In the genomic region with DNA sequence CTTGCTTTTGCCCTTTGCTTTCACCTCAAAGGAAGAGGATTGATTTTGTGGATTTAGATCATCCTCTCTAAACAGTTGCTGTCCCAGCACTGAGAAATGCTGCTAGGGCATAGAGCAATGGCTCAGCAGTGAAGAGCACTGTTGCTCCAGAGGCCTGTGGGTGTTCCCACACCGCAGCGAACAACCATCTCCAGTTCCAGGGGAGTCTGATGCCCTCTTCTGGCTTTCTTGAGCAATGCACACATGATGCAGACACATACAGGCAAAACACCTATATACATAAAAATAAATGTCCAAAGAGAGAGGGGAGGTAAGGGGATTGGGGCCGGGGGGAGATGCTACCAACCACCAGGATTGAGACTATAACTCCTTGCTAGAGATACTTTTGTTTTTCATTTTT, we compare ENCODE assay signal across 16 mouse cellular contexts. TPM values are rescaled to one million over a fixed set of nuclear protein-coding genes. Genes with fewer than 3 reads are reported as not detected.
A peak's percentile ranks its signal among the peaks of the same experiment; 100 is the strongest.
DNase-seq lines count a peak whose midpoint lies in the region; ATAC-seq and TF ChIP-seq lines count a peak whose summit lies in the region.
"Had no signal": no experiment of that assay in that cellular context is flagged by ENCODE, and none has a peak within 500 bp of the region (broad histone marks: within the 10 kb centered on the region; RNA-seq: fewer than 3 reads in every experiment).

No protein-coding gene starts in this region.

- H3K9ac ChIP-seq in CH12.LX (ENCODE audit: insufficient read depth, low read depth) = no peak overlapping the region
- no peak overlapping the region for H3K9ac ChIP-seq in ES-E14 (ENCODE audit: insufficient read depth, low read depth, low read length, poor library complexity, severe bottlenecking)
- H3K9ac ChIP-seq in liver, embryonic 13.5 days = no peak overlapping the region
- H3K9ac ChIP-seq: forebrain, embryonic 12.5 days; limb, embryonic 12.5 days had no signal

- dilution Hi-C loops in CH12.LX (cut with MboI; ENCODE audit: extremely low pct_ligation_motif_present, extremely low pct_unique_long_range_greater_than_20kb, low sequenced_read_pairs) = no loop called here

- H3K9me3 ChIP-seq in CH12.LX (replicated peaks; ENCODE audit: low read length) = no peaks in the 10 kb centered on the region
- no peaks in the 10 kb centered on the region for H3K9me3 ChIP-seq in ES-E14 (ENCODE audit: control insufficient read depth, insufficient read depth, low read depth, low read length)
- H3K9me3 ChIP-seq in liver, embryonic 13.5 days (replicated peaks) = no peaks in the 10 kb centered on the region
- H3K9me3 ChIP-seq: forebrain, embryonic 12.5 days; limb, embryonic 12.5 days had no signal

- peaks cover 43 to 74% of the 10 kb centered on the region in 2 experiments for H3K36me3 ChIP-seq in CH12.LX (replicated peaks in 1 of 2; ENCODE audit: control insufficient read depth in 1 of 2, insufficient read depth in 1 of 2, low read length in 1 of 2)
- peaks cover 4% of the 10 kb centered on the region for H3K36me3 ChIP-seq in ES-E14 (ENCODE audit: control insufficient read depth, insufficient read depth, low read length, poor library complexity, severe bottlenecking)
- peaks cover 41% of the 10 kb centered on the region for H3K36me3 ChIP-seq in liver, embryonic 13.5 days

- no peaks in the 10 kb centered on the region for H3K27me3 ChIP-seq in CH12.LX (replicated peaks)
- no peaks in the 10 kb centered on the region for H3K27me3 ChIP-seq in liver, embryonic 13.5 days
- H3K27me3 ChIP-seq: forebrain, embryonic 12.5 days; limb, embryonic 12.5 days had no signal

- in situ Hi-C loops in CH12.LX (cut with MboI; ENCODE audit: low pct_ligation_motif_present, low pct_unique_long_range_greater_than_20kb, low sequenced_read_pairs) (no loop called here), ES-E14 (cut with MboI; ENCODE audit: low sequenced_read_pairs in 2 of 2, unreplicated experiment in 2 of 2) (no loop called here)

- no peak overlapping the region for H3K4me2 ChIP-seq in CH12.LX (ENCODE audit: insufficient read depth, low read depth, poor library complexity, severe bottlenecking)
- no peak overlapping the region for H3K4me2 ChIP-seq in liver, embryonic 13.5 days
- H3K4me2 ChIP-seq: forebrain, embryonic 12.5 days; limb, embryonic 12.5 days had no signal

- peak; percentile 21 for TF ChIP-seq CTCF in left cerebral cortex, adult 2 months (IDR thresholded peaks at IDR 0.05)
- TF ChIP-seq CTCF in CH12.LX (conservative IDR thresholded peaks at IDR 0.05 in 1 of 2, IDR thresholded peaks at IDR 0.05 in 1 of 2; ENCODE audit: low read depth in 2 of 2, low read length in 2 of 2) = peak; percentile 14 to 51; a peak in 3 of 4 replicates

- no peak; the same call in none of the 2 replicates for TF ChIP-seq RAD21 in CH12.LX (IDR thresholded peaks at IDR 0.05; ENCODE audit: low read depth, low read length)

- intact Hi-C loops in left cerebral cortex, adult 2 months (cut with DNase I) = no loop called here

- TF ChIP-seq POLR2A in CH12.LX (IDR thresholded peaks at IDR 0.05; ENCODE audit: low read depth, low read length) = no peak

- no peak for ATAC-seq in liver, embryonic 13.5 days (ENCODE audit: low read depth)
- ATAC-seq in granulocyte monocyte progenitor cell, adult 5-6 weeks (replicated peaks; ENCODE audit: poor library complexity, severe bottlenecking) = no peak
- no peak for ATAC-seq in frontal cortex, adult (ENCODE audit: low TSS enrichment)

- DNase-seq in left cerebral cortex, adult 2 months (ENCODE audit: extremely low spot score in 1 of 2, low spot score in 2 of 2) = no peak
- no peak for DNase-seq in left cerebral cortex, adult 11 months (ENCODE audit: low spot score)
- DNase-seq in CH12.LX (ENCODE audit: extremely low read depth) (peak; percentile 47), ES-E14 (ENCODE audit: low read depth, low spot score) (peak; percentile 62)
- peak; percentile 5 for DNase-seq in liver, embryonic 13.5 days
- no peak for DNase-seq in adrenal gland, postnatal 4 days (ENCODE audit: low spot score in 2 of 2)
- DNase-seq: cerebellum, adult 11 months; gastrocnemius, postnatal 25 days; heart, postnatal 14 days; kidney, adult 9 months; right cerebral cortex, adult 18-20 months had no signal

- H3K4me1 ChIP-seq in CH12.LX (ENCODE audit: control insufficient read depth in 1 of 2, insufficient read depth in 2 of 2) (peaks cover 0 to 16% of the 10 kb centered on the region in 2 experiments; a peak in 2 of 4 replicates), ES-E14 (ENCODE audit: control insufficient read depth in 2 of 2, insufficient read depth in 2 of 2, low read length in 2 of 2, poor library complexity in 1 of 2) (peaks cover 3 to 4% of the 10 kb centered on the region in 2 experiments; a peak in 3 of 4 replicates)
- H3K4me1 ChIP-seq in liver, embryonic 13.5 days (replicated peaks) = no peaks in the 10 kb centered on the region
- H3K4me1 ChIP-seq: forebrain, embryonic 12.5 days; limb, embryonic 12.5 days had no signal

- 63% methylated on average over 3 of the region's 3 CpGs for WGBS in liver, embryonic 13.5 days (ENCODE audit: insufficient replicate concordance)

- no peak overlapping the region for H3K27ac ChIP-seq in left cerebral cortex, adult 2 months
- H3K27ac ChIP-seq in CH12.LX (ENCODE audit: insufficient read depth, low read depth) (no peak overlapping the region), ES-E14 (ENCODE audit: insufficient read depth, low read depth, low read length, poor library complexity, severe bottlenecking) (no peak overlapping the region)
- H3K27ac ChIP-seq in liver, embryonic 13.5 days = no peak overlapping the region
- H3K27ac ChIP-seq: forebrain, embryonic 12.5 days; limb, embryonic 12.5 days; macrophage had no signal

- TF ChIP-seq EP300 in CH12.LX (IDR thresholded peaks at IDR 0.05; ENCODE audit: low read length) = no peak

- H3K4me3 ChIP-seq in left cerebral cortex, adult 2 months = no peak overlapping the region
- no peak overlapping the region for H3K4me3 ChIP-seq in CH12.LX (replicated peaks in 1 of 3; ENCODE audit: low read depth in 2 of 3, low read length in 2 of 3, poor library complexity in 1 of 3)
- H3K4me3 ChIP-seq in ES-E14 (ENCODE audit: insufficient read depth in 1 of 2, low read depth in 1 of 2, low read length in 2 of 2, poor library complexity in 1 of 2, severe bottlenecking in 1 of 2) = no peak overlapping the region
- H3K4me3 ChIP-seq in liver, embryonic 13.5 days (replicated peaks) = no peak overlapping the region
- H3K4me3 ChIP-seq: forebrain, embryonic 12.5 days; limb, embryonic 12.5 days had no signal

- H3K79me2 ChIP-seq in CH12.LX (replicated peaks; ENCODE audit: control insufficient read depth, extremely low read depth, insufficient read depth, poor library complexity, severe bottlenecking) = no peaks in the 10 kb centered on the region

TF ChIP-seq in CH12.LX, 34 proteins besides CTCF, POLR2A, EP300 and RAD21:
- TF ChIP-seq SMC3 (IDR thresholded peaks at IDR 0.05; ENCODE audit: low read depth, low read length) = peak; percentile 24; the same call in 1 of the 2 replicates
- TF ChIP-seq MAZ (IDR thresholded peaks at IDR 0.05; ENCODE audit: low read depth, low read length) = no peak
- no peak for TF ChIP-seq HCFC1 (IDR thresholded peaks at IDR 0.05; ENCODE audit: low read depth, low read length)

TF ChIP-seq in ES-E14, 5 proteins besides CTCF, POLR2A, EP300 and RAD21:
- TF ChIP-seq MAFK (IDR thresholded peaks at IDR 0.05; ENCODE audit: insufficient read depth, low read depth, low read length) (no peak), CHD2 (IDR thresholded peaks at IDR 0.05; ENCODE audit: low read depth, low read length) (no peak), HCFC1 (IDR thresholded peaks at IDR 0.05; ENCODE audit: borderline replicate concordance, insufficient read depth, low read length) (no peak), ZNF384 (IDR thresholded peaks at IDR 0.05; ENCODE audit: low read depth, low read length) (no peak), ZC3H11A (IDR thresholded peaks at IDR 0.05; ENCODE audit: borderline replicate concordance, low read depth, low read length) (no peak)

RNA-seq across cellular contexts. Expression of a gene that starts 13.5 kb away (rescaled TPM):
- 10 to 100 TPM; 27.5 to 31.5 TPM for total RNA-seq in left cerebral cortex, adult 2 months (2021)
- 34.9 and 41.3 TPM in 2 replicates for total RNA-seq in CH12.LX (2012; rRNA removed)
- total RNA-seq in CH12.LX (2014; rRNA removed) = 49.2 and 53.0 TPM in 2 replicates
- polyA plus RNA-seq in CH12.LX (2012; ENCODE audit: insufficient read length, low read depth) = 43.2 and 49.7 TPM in 2 replicates
- total RNA-seq in ES-E14 (2012; rRNA removed) = 33.5 and 34.5 TPM in 2 replicates
- polyA plus RNA-seq in liver, embryonic 13.5 days (2015; fragmentation: Nextera tagmentation; extraction: Ambion mirVana) = 17.8 and 22.6 TPM in 2 replicates
- 16.3 and 19.8 TPM in 2 replicates for total RNA-seq in granulocyte monocyte progenitor cell, adult 5-6 weeks (2014; fragmentation: Nextera tagmentation)
- total RNA-seq in granulocyte monocyte progenitor cell, adult 5-6 weeks (2017) = 16.1 and 19.4 TPM in 2 replicates
- 10 to 100 TPM; 37.1 to 39.0 TPM for total RNA-seq in adrenal gland, postnatal 4 days (2021)

RNA-seq across cellular contexts. Expression of a gene that starts 46.7 kb away (rescaled TPM):
- 10 to 100 TPM; 38.5 to 39.2 TPM for total RNA-seq in left cerebral cortex, adult 2 months (2021)
- total RNA-seq in CH12.LX (2012; rRNA removed) (45.2 and 56.7 TPM in 2 replicates), CH12.LX (2014; rRNA removed) (76.9 and 79.9 TPM in 2 replicates), ES-E14 (2012; rRNA removed) (41.4 and 43.1 TPM in 2 replicates)
- 110 and 152 TPM in 2 replicates for polyA plus RNA-seq in CH12.LX (2012; ENCODE audit: insufficient read length, low read depth)
- 30.5 and 34.4 TPM in 2 replicates for polyA plus RNA-seq in liver, embryonic 13.5 days (2015; fragmentation: Nextera tagmentation; extraction: Ambion mirVana)
- total RNA-seq in granulocyte monocyte progenitor cell, adult 5-6 weeks (2014; fragmentation: Nextera tagmentation) = 29.5 and 30.5 TPM in 2 replicates
- total RNA-seq in granulocyte monocyte progenitor cell, adult 5-6 weeks (2017) = 38.2 and 54.1 TPM in 2 replicates
- total RNA-seq in adrenal gland, postnatal 4 days (2021) = 10 to 100 TPM; 50.5 to 53.2 TPM

RNA-seq across cellular contexts. Expression of a gene that starts 46.9 kb away (rescaled TPM):
- 1 to 10 TPM; 5.3 to 6.8 TPM for total RNA-seq in left cerebral cortex, adult 2 months (2021)
- 11.9 and 14.3 TPM in 2 replicates for total RNA-seq in CH12.LX (2012; rRNA removed)
- 9.7 and 9.8 TPM in 2 replicates for total RNA-seq in CH12.LX (2014; rRNA removed)
- polyA plus RNA-seq in CH12.LX (2012; ENCODE audit: insufficient read length, low read depth) = 12.6 and 13.4 TPM in 2 replicates
- 3.0 and 6.5 TPM in 2 replicates for total RNA-seq in ES-E14 (2012; rRNA removed)
- polyA plus RNA-seq in liver, embryonic 13.5 days (2015; fragmentation: Nextera tagmentation; extraction: Ambion mirVana) = 13.2 and 13.6 TPM in 2 replicates
- 10.9 and 12.9 TPM in 2 replicates for total RNA-seq in granulocyte monocyte progenitor cell, adult 5-6 weeks (2014; fragmentation: Nextera tagmentation)
- total RNA-seq in granulocyte monocyte progenitor cell, adult 5-6 weeks (2017) = 10.3 and 11.5 TPM in 2 replicates
- 1 to 10 TPM; 6.3 to 7.5 TPM for total RNA-seq in adrenal gland, postnatal 4 days (2021)

Comparison
In these comparisons a context has a peak if more than half of its experiments do, and no peak if none do; other contexts are left out.
1. DNase-seq: peak in CH12.LX (single experiment), ES-E14 (single experiment) and liver, embryonic 13.5 days (single experiment); none in left cerebral cortex, adult 2 months (0 of 2), left cerebral cortex, adult 11 months (single experiment) and adrenal gland, postnatal 4 days (0 of 2).